Mouse (Mus musculus) neural tube, embryonic 11.5 days (tissue): ENCODE measurements around the gene Pip5kl1. TPM values are rescaled to one million over a fixed set of nuclear protein-coding genes. Genes with fewer than 3 reads are reported as not detected.

ENCODE experiments used
- ATAC-seq: fragments of 200-750 bp; cut with Nextera tagmentation; 2 replicates; pipeline ENCODE4 v1.8.0; 2017; ENCODE audit warnings: moderate number of reproducible peaks, mild to moderate bottlenecking, moderate TSS enrichment, moderate library complexity; ENCODE audit not compliant: insufficient read depth, low FRiP score, low TSS enrichment
- DNase-seq: peaks from one replicate; pipeline ENCODE4 v3.0.0-alpha.2; 2015; ENCODE audit warnings: low spot score
- H3K27ac ChIP-seq: fragments of 300-500 bp; sonication (generic); 2 replicates; pipeline ENCODE4 v1.5.1; 2014; ENCODE audit warnings: low read depth, mild to moderate bottlenecking, low read length
- H3K27me3 ChIP-seq: fragments of 300-500 bp; sonication (generic); 2 replicates; pipeline ENCODE4 v1.6.1; 2014; ENCODE audit warnings: mild to moderate bottlenecking, low read length, mixed read lengths; ENCODE audit not compliant: control insufficient read depth, insufficient read depth
- H3K36me3 ChIP-seq: fragments of 300-500 bp; sonication (generic); 2 replicates; pipeline ENCODE4 v1.6.1; 2014; ENCODE audit warnings: mild to moderate bottlenecking, low read length, moderate library complexity, mixed read lengths; ENCODE audit not compliant: control insufficient read depth, insufficient read depth
- H3K4me1 ChIP-seq: fragments of 300-500 bp; sonication (generic); 2 replicates; pipeline ENCODE4 v1.6.1; 2014; ENCODE audit warnings: low read length, mixed read lengths; ENCODE audit not compliant: control insufficient read depth, insufficient read depth
- H3K4me2 ChIP-seq: fragments of 300-500 bp; sonication (generic); 2 replicates; pipeline ENCODE4 v1.6.1; 2014; ENCODE audit warnings: low read depth, mild to moderate bottlenecking, moderate library complexity
- H3K4me3 ChIP-seq: fragments of 300-500 bp; sonication (generic); 2 replicates; pipeline ENCODE4 v1.5.1; 2014; ENCODE audit warnings: low read depth, low read length
- H3K9ac ChIP-seq: fragments of 300-500 bp; sonication (generic); 2 replicates; pipeline ENCODE4 v1.6.1; 2014; ENCODE audit warnings: mild to moderate bottlenecking, low read length
- H3K9me3 ChIP-seq: fragments of 300-500 bp; sonication (generic); 2 replicates; pipeline ENCODE4 v1.6.1; 2016; ENCODE audit warnings: low read length; ENCODE audit not compliant: control insufficient read depth
- WGBS: fragments of 180-500 bp; shearing (Covaris S2); extraction: QIAGEN DNeasy Blood & Tissue Kit; methylation state at CpG from one replicate; pipeline ENCODE4 v1.1.7; 2014; 5-methylcytosine and 5-hydroxymethylcytosine counted together
- polyA plus RNA-seq: library from polyadenylated mRNA; unstranded; fragments of >200 nt; fragmentation: Nextera tagmentation; extraction: Ambion mirVana; gene quantifications from 2 replicates; pipeline ENCODE4 v1.2.1, GENCODE M21; 2014

Pip5kl1 gene
- polyA plus RNA-seq, 1 experiment from 2014 or later: 2.6 TPM

DNA sequence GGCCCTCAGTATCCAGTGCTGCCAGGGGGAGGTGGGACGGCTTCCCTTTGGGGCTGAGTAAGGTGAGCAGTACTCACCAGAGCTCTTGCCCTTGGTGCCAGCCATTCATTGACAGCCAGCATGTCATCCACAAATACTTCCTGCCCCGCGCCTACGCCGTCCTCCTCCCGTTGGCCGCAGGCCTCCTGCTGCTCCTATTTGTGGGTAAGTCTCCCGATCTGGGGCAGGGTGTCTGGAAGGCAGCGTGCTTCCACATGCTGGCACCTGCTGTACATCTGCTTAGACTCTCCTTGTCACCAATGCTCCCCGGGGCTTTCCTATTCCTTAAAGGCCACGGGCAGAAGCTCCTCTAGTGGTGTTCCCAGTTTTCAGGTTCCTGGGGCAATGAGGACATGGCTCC lies 2.4 kb upstream of the Pip5kl1 start:
- WGBS: 89% methylated on average over 11 of the region's 11 CpGs
- Histone ChIP-seq H3K36me3 (peaks cover 6% of the 10 kb centered on the region; the same call in 1 of the 2 replicates), H3K27me3 (no peaks in the 10 kb centered on the region), H3K4me3 (no peak overlapping the region), H3K9ac (no peak overlapping the region), H3K27ac (no peak overlapping the region), H3K9me3 (no peaks in the 10 kb centered on the region), H3K4me1 (peaks cover 7% of the 10 kb centered on the region), H3K4me2 (no peak overlapping the region)
- no peak for DNase-seq
- ATAC-seq: no peak

DNA sequence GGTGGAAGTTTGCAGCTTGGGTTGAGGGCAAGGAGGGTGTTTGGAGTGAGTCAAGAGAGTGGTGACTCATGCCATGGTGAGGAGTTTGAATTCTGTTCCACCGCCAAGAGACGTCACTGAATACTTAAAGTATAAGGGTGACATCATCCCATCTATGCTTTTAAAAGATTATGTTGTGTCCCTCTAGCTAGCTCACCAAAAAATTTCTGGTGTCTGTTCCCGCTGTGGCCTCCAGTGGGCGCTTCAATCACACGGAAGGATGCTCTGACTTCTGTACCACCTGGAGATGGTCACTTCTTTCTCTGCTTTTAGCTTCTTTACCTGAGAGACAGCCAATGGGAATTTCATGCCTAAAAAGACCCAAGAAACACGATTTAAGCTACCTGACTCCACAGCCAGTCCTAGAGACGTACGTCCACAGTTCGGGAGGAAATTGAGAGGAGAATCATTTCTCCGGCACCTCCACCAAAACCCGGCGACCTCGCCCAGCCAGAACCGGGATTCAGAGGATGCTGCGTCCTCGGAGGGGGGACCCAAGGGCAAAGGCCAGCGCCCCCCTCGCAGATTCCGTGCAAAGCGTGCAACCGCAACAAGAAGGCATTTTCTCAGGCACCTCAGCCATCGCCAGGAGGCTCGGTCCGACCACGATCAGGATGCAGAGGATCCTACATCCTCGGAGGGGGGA lies 446 bp downstream of the Pip5kl1 start:
- H3K4me3 ChIP-seq: peak overlapping the region; percentile 37
- peak overlapping the region; percentile 55 for H3K9ac ChIP-seq
- H3K36me3 ChIP-seq: no peaks in the 10 kb centered on the region
- no peaks in the 10 kb centered on the region for H3K9me3 ChIP-seq
- ATAC-seq (no peak), DNase-seq (peak; percentile 62)
- peak overlapping the region; percentile 98 for H3K4me2 ChIP-seq
- 2% methylated on average over 26 of the region's 26 CpGs for WGBS
- H3K27me3 ChIP-seq: peaks cover 16% of the 10 kb centered on the region; the same call in 1 of the 2 replicates
- H3K27ac ChIP-seq: no peak overlapping the region
- peaks cover 7% of the 10 kb centered on the region for H3K4me1 ChIP-seq

- H3K27ac ChIP-seq: no peak within 1 kb of the TSS
These were observed 1.1 kb downstream of the Pip5kl1 start, which contains the start of gene 9430097D07Rik for GRCm38 (mm10) chr2:32575586-32576160. TSS of gene 9430097D07Rik (minus strand) at chr2:32575684.

GRCm38 (mm10) chr2:32576532-32576931 lies 1.9 kb downstream of the Pip5kl1 start:
- 91% methylated on average over 9 of the region's 9 CpGs for WGBS

More at GRCm38 (mm10) chr2:32575586-32576160, 1.1 kb downstream of the Pip5kl1 start, which contains the start of gene 9430097D07Rik:
- Histone ChIP-seq H3K4me2 (peak within 1 kb of the TSS; percentile 98), H3K36me3 (no peaks in the 10 kb centered on the region), H3K27me3 (peaks cover 16% of the 10 kb centered on the region; the same call in 1 of the 2 replicates), H3K4me1 (peaks cover 7% of the 10 kb centered on the region), H3K9me3 (no peaks in the 10 kb centered on the region), H3K9ac (peak within 1 kb of the TSS; percentile 55), H3K4me3 (peak within 1 kb of the TSS; percentile 37)
- ATAC-seq (peak; percentile 78), DNase-seq (peak; percentile 75)
- 6% methylated on average over 28 of the region's 28 CpGs for WGBS

DNA sequence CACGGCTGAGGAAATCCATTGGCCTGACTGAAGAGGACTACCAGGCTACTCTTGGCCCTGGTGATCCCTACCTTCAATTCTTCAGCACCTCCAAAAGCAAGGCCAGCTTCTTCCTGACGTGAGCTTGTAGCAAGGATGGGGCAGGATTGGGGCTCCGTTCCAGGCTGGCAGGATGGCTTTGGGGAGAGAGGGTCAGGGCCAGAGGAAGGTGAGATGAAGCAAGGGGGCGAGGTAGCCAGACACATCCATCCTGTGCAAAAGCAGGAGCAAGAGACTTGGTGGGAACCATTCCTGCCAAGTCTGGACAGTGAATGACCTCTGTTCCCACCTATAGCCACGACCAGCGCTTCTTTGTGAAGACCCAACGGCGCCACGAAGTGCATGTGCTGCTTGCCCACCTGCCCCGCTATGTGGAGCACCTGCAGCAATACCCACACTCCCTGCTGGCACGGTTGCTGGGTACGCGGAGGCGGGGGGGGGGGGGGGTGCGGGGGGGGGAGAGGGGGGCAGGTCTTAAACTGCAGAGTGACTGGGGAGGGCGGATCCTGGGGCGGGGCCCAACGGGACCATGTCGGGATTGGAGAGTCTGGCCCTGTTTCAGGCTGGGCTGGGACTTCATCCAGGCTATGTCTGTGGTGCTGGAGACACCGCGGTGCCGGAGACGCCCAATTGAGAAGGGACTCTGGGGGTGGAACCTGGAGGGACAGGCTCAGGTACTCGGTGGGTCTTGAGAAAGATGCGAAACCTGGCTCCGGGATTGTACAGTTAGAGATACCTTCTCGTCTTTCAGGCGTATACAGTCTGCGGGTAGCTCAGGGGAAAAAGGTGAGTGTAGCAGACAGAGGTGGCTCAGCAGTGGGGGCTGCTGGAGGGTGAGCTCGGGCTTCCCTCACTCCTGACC lies 3.8 kb downstream of the Pip5kl1 start:
- Histone ChIP-seq H3K36me3 (no peaks in the 10 kb centered on the region), H3K9me3 (no peaks in the 10 kb centered on the region), H3K4me2 (no peak overlapping the region), H3K4me1 (0 out of 2 replicates have a peak, but pooled peaks cover 2% of the 10 kb centered on the region), H3K27me3 (peaks cover 16% of the 10 kb centered on the region; the same call in 1 of the 2 replicates), H3K9ac (no peak overlapping the region), H3K4me3 (no peak overlapping the region), H3K27ac (no peak overlapping the region)
- no peak for ATAC-seq
- no peak for DNase-seq
- 42% methylated on average over 24 of the region's 30 CpGs for WGBS

More at GRCm38 (mm10) chr2:32576532-32576931, 1.9 kb downstream of the Pip5kl1 start:
- no peak overlapping the region for H3K4me3 ChIP-seq
- H3K9ac ChIP-seq: no peak overlapping the region
- no peak overlapping the region for H3K4me2 ChIP-seq
- no peak for DNase-seq
- no peak overlapping the region for H3K27ac ChIP-seq
- no peaks in the 10 kb centered on the region for H3K36me3 ChIP-seq
- ATAC-seq: no peak
- H3K4me1 ChIP-seq: peaks cover 3% of the 10 kb centered on the region
- no peaks in the 10 kb centered on the region for H3K9me3 ChIP-seq
- H3K27me3 ChIP-seq: peaks cover 16% of the 10 kb centered on the region; the same call in 1 of the 2 replicates

DNA sequence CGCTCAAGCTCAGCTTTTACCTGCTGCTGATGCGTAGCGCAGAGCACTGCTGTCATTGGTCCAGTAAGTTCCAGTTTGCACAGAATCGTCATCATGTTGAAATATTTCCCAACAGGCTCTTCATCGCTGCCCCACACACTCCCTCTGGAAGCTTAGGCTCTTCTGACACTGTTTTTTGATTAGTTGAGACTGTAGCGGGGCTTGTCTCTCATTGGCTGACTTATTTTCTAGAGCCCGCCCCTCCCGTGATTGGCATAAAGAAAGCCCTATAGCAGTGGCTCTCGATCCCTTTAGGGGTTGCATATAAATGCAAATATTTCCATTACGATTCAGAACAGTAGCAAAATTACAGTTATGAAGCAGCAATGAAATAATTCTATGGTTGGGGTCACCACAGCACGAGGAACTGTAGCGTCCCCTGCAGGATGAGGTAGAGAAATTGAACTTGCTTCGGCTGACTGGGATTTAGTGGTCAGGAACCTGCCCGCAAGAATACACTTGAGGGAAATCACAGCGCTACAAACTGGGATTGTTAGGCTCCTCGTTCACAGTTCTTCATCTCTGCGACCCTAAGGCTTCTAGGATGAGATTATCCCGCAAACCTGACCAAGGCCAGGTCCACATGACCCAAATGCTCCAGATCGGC lies 7.0 kb downstream of the Pip5kl1 start:
- peak overlapping the region; percentile 20; the same call in 1 of the 2 replicates for H3K4me2 ChIP-seq
- H3K9ac ChIP-seq: no peak overlapping the region
- H3K27me3 ChIP-seq: peaks cover 16% of the 10 kb centered on the region; the same call in 1 of the 2 replicates
- H3K9me3 ChIP-seq: no peaks in the 10 kb centered on the region
- DNase-seq (peak; percentile 68), ATAC-seq (no peak)
- WGBS: 37% methylated on average over 19 of the region's 19 CpGs
- H3K4me1 ChIP-seq: no peaks in the 10 kb centered on the region
- H3K36me3 ChIP-seq: no peaks in the 10 kb centered on the region
- no peak overlapping the region; the same call in 1 of the 2 replicates for H3K4me3 ChIP-seq
- no peak overlapping the region for H3K27ac ChIP-seq

DNA sequence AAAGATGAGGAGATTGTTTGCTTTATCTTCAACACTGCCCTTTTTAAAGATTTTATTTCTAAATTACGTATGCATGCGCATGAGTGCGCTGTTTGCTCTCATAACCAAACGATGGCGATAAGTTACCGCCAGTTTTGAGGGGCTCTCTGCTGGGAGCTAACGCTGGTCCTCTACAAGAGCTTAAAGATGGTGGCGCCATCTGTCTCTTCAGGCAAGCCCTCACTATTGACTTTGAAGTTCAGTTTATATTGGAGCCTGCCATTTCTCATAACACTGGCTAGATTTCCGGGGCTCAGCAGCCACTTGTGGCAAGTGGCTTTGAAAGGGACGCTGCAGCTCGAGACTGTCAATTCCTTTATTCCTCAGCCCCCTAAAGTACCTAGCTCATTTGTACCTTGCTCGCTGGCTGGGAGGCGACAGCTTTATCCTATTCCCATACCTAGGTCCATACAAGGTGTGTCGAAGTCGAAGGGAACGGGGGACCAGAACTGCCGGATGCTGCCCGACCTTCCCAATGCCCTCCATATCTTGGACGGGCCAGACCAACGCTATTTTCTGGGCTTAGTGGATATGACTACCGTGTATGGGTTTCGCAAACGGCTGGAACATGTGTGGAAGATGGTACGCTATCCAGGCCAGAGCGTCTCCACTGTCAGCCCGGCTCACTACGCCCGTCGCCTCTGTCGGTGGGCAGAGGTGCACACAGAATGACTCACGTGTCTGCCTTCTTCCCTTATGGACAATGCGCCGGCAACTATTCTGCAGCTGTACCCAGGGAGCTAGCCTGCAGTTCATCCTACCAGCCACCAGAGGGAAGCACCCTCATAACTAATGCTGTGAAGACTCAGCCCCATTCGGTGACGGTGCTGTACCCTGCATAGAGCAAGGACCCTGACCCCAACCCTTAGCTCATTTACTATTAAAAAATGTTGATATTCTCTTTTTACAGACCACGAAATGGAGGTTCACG lies 8.5 kb downstream of the Pip5kl1 start:
- Histone ChIP-seq H3K9ac (peak overlapping the region; percentile 35; the same call in 1 of the 2 replicates), H3K4me3 (peak overlapping the region; percentile 21), H3K27ac (no peak overlapping the region), H3K36me3 (no peaks in the 10 kb centered on the region), H3K4me1 (peaks cover 5% of the 10 kb centered on the region; the same call in 1 of the 2 replicates), H3K9me3 (no peaks in the 10 kb centered on the region), H3K27me3 (peaks cover 12% of the 10 kb centered on the region; the same call in 1 of the 2 replicates), H3K4me2 (peak overlapping the region; percentile 44)
- DNase-seq (peak; percentile 83), ATAC-seq (peak; percentile 79)
- 16% methylated on average over 37 of the region's 37 CpGs for whole genome bisulfite sequencing
